Mouse (Mus musculus) layer of hippocampus, adult 2 months (tissue): ENCODE data around the gene Tas2r144. TPM values are rescaled to one million over a fixed set of nuclear protein-coding genes. Genes with fewer than 3 reads are reported as not detected.

Experiments used
- DNase-seq, 2 experiments: peaks; one replicate each; pipeline ENCODE4 v3.0.0; 2022; ENCODE audit warnings: low spot score in 2 of 2
- H3K27ac ChIP-seq: fragments of 200-600 bp; 2 replicates; pipeline ENCODE4 v1.8.1; 2022
- H3K4me3 ChIP-seq: fragments of 200-600 bp; 2 replicates; pipeline ENCODE4 v1.8.1; 2022; ENCODE audit warnings: mild to moderate bottlenecking
- CTCF ChIP-seq: fragments of 200-600 bp; conservative IDR thresholded peaks from 2 replicates; pipeline ENCODE4 v1.8.1; 2022; ENCODE audit warnings: antibody characterized with exemption, mild to moderate bottlenecking, moderate library complexity
- long read RNA-seq, 2 experiments: library from polyadenylated mRNA; stranded (forward); transcript quantifications; one replicate each; pipeline ENCODE4 v2.0.0; 2021; ENCODE audit warnings: borderline mapping rate in 2 of 2
- total RNA-seq, 2 experiments: library from RNA; stranded (reverse); gene quantifications; 2 replicates each; pipeline ENCODE4 v1.2.3; 2021

Tas2r144 gene
- total RNA-seq, result not detected
- long read RNA-seq, experiment 1, result 0 reads
- long read RNA-seq, experiment 2, result 0 reads

GRCm38 (mm10) chr6:42215028-42215427 is at the start of gene Tas2r144:
Tas2r144 (plus strand) TSS chr6:42215328.
- no peak for TF ChIP-seq CTCF
- H3K4me3 ChIP-seq, result no peak within 1 kb of the TSS
- H3K27ac ChIP-seq, result no peak within 1 kb of the TSS
- no peak for DNase-seq

- no peak overlapping the region for H3K4me3 ChIP-seq
- peak in 1 of 2 experiments; percentile 41 for DNase-seq
- TF ChIP-seq CTCF, result no peak
- no peak overlapping the region for H3K27ac ChIP-seq
Measured at GRCm38 (mm10) chr6:42182462-42182861, 32.7 kb upstream of the Tas2r144 start.

GRCm38 (mm10) chr6:42186230-42186629 is 28.9 kb upstream of the Tas2r144 start:
- no peak overlapping the region for H3K27ac ChIP-seq
- TF ChIP-seq CTCF, result peak; percentile 49
- no peak for DNase-seq
- no peak overlapping the region for H3K4me3 ChIP-seq

GRCm38 (mm10) chr6:42197710-42198109 is 17.4 kb upstream of the Tas2r144 start:
- peak; percentile 78 for TF ChIP-seq CTCF
- H3K4me3 ChIP-seq, result no peak overlapping the region
- peak; percentile 42 to 44 for DNase-seq
- H3K27ac ChIP-seq, result no peak overlapping the region

- Histone ChIP-seq H3K27ac (no peak overlapping the region), H3K4me3 (no peak overlapping the region)
- DNase-seq, result no peak
- no peak for TF ChIP-seq CTCF
Measured at GRCm38 (mm10) chr6:42199498-42199897, 15.6 kb upstream of the Tas2r144 start.

GRCm38 (mm10) chr6:42222286-42222685 is 7.2 kb downstream of the Tas2r144 start:
- Histone ChIP-seq H3K4me3 (no peak overlapping the region), H3K27ac (no peak overlapping the region)
- no peak for TF ChIP-seq CTCF
- DNase-seq, result no peak

- DNase-seq, result no peak
- no peak for TF ChIP-seq CTCF
- H3K27ac ChIP-seq, result no peak overlapping the region
- H3K4me3 ChIP-seq, result no peak overlapping the region
Measured at GRCm38 (mm10) chr6:42225046-42225445, 9.9 kb downstream of the Tas2r144 start.

- no peak overlapping the region; the same call in 1 of the 2 replicates for H3K4me3 ChIP-seq
- peak; percentile 90 for TF ChIP-seq CTCF
- peak; percentile 40 to 72 for DNase-seq
- H3K27ac ChIP-seq, result no peak overlapping the region
Measured at GRCm38 (mm10) chr6:42227240-42228101, 12.3 kb downstream of the Tas2r144 start.

- DNase-seq, result no peak
- Histone ChIP-seq H3K27ac (no peak overlapping the region), H3K4me3 (no peak overlapping the region)
- no peak for TF ChIP-seq CTCF
Measured at GRCm38 (mm10) chr6:42229610-42230009, 14.5 kb downstream of the Tas2r144 start.

- TF ChIP-seq CTCF, result no peak
- Histone ChIP-seq H3K27ac (peak overlapping the region; percentile 36; the same call in 1 of the 2 replicates), H3K4me3 (no peak overlapping the region)
- peak in 1 of 2 experiments; percentile 35 for DNase-seq
Measured at GRCm38 (mm10) chr6:42231191-42231590, 16.1 kb downstream of the Tas2r144 start.

- Histone ChIP-seq H3K27ac (no peak overlapping the region), H3K4me3 (no peak overlapping the region)
- DNase-seq, result no peak
- TF ChIP-seq CTCF, result no peak
Measured at GRCm38 (mm10) chr6:42237276-42237805, 22.2 kb downstream of the Tas2r144 start.

- TF ChIP-seq CTCF, result no peak
- H3K4me3 ChIP-seq, result no peak overlapping the region
- DNase-seq, result no peak
- H3K27ac ChIP-seq, result no peak overlapping the region
Measured at GRCm38 (mm10) chr6:42241311-42242045, 26.4 kb downstream of the Tas2r144 start.
